Comparison of ENCODE assay signal across 19 mouse cellular contexts in the genomic region with DNA sequence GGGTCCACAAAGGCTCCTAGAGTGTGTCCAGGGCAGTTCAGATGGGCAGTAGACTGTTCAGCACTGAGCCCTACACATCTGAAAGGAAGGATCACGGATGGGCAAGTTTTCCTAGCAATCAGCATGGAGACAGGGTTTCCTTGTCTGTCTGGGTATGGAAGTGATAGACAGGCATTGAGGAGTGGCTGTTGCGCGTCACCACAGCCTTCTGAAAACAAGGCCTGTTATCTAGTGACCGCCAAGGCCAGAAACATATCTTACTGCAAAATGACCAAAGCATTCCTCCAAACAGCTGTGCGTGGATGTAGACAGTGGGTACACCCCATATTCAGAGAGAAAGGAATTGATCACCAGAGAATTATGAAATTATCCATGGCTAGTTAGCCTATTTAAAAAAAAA. TPM values are rescaled to one million over a fixed set of nuclear protein-coding genes. Genes with fewer than 3 reads are reported as not detected.
A peak's percentile ranks its signal among the peaks of the same experiment; 100 is the strongest.
DNase-seq lines count a peak whose midpoint lies in the region; ATAC-seq and TF ChIP-seq lines count a peak whose summit lies in the region.
"Had no signal": no experiment of that assay in that cellular context is flagged by ENCODE, and none has a peak within 500 bp of the region (broad histone marks: within the 10 kb centered on the region; RNA-seq: fewer than 3 reads in every experiment).

No protein-coding gene starts in this region.

- H3K4me3 ChIP-seq in heart, adult 2 months: no peak overlapping the region
- no peak overlapping the region for H3K4me3 ChIP-seq in liver, postnatal 0 days (ENCODE audit: low read depth, low read length)
- no peak overlapping the region for H3K4me3 ChIP-seq in MEL (ENCODE audit: control insufficient read depth in 1 of 2, insufficient read depth in 1 of 2, low read depth in 2 of 2, low read length in 2 of 2)
- H3K4me3 ChIP-seq in embryonic facial prominence, embryonic 10.5 days: no peak overlapping the region
- H3K4me3 ChIP-seq: layer of hippocampus, adult 2 months; left cerebral cortex, adult 2 months; myocyte had no signal

- no peak for TF ChIP-seq CTCF in heart, adult 2 months (IDR thresholded peaks at IDR 0.05)
- no peak for TF ChIP-seq CTCF in liver, postnatal 0 days (IDR thresholded peaks at IDR 0.05; ENCODE audit: low read depth)
- no peak for TF ChIP-seq CTCF in MEL (IDR thresholded peaks at IDR 0.05 in 2 of 3, conservative IDR thresholded peaks at IDR 0.05 in 1 of 3; ENCODE audit: control insufficient read depth in 1 of 3, insufficient read depth in 1 of 3, low read depth in 2 of 3, low read length in 3 of 3, poor library complexity in 1 of 3, severe bottlenecking in 1 of 3)

- no peaks in the 10 kb centered on the region for H3K9me3 ChIP-seq in liver, postnatal 0 days (ENCODE audit: low read length)
- H3K9me3 ChIP-seq in MEL (replicated peaks; ENCODE audit: insufficient read depth, low read length): no peaks in the 10 kb centered on the region
- H3K9me3 ChIP-seq in embryonic facial prominence, embryonic 10.5 days: no peaks in the 10 kb centered on the region

- H3K27me3 ChIP-seq in heart, adult 2 months (ENCODE audit: control insufficient read depth, insufficient read depth, low read length): no peaks in the 10 kb centered on the region
- no peaks in the 10 kb centered on the region for H3K27me3 ChIP-seq in liver, postnatal 0 days (ENCODE audit: insufficient read depth, low read length)
- no peaks in the 10 kb centered on the region for H3K27me3 ChIP-seq in MEL (ENCODE audit: control insufficient read depth in 1 of 2, insufficient read depth in 2 of 2, low read length in 2 of 2)
- H3K27me3 ChIP-seq in embryonic facial prominence, embryonic 10.5 days (replicated peaks; ENCODE audit: low read depth, poor library complexity, severe bottlenecking): no peaks in the 10 kb centered on the region

- H3K27ac ChIP-seq in heart, adult 2 months: peak overlapping the region; percentile 55
- H3K27ac ChIP-seq in liver, postnatal 0 days (ENCODE audit: low read depth): no peak overlapping the region
- H3K27ac ChIP-seq in MEL (ENCODE audit: control insufficient read depth, low read depth, low read length): no peak overlapping the region
- H3K27ac ChIP-seq in embryonic facial prominence, embryonic 10.5 days (replicated peaks): 0 out of 2 replicates have a peak overlapping the region, but pooled peaks have one; percentile 6
- H3K27ac ChIP-seq: kidney, postnatal 0 days; layer of hippocampus, adult 2 months; left cerebral cortex, adult 2 months; macrophage; stomach, postnatal 0 days had no signal

- H3K9ac ChIP-seq in heart, adult 2 months (ENCODE audit: low read depth, low read length): no peak overlapping the region
- H3K9ac ChIP-seq in liver, postnatal 0 days (replicated peaks): no peak overlapping the region
- no peak overlapping the region for H3K9ac ChIP-seq in MEL (ENCODE audit: control insufficient read depth, low read depth, low read length, poor library complexity, severe bottlenecking)

- peaks cover 40% of the 10 kb centered on the region for H3K36me3 ChIP-seq in heart, adult 2 months (ENCODE audit: control insufficient read depth, insufficient read depth, low read length)
- H3K36me3 ChIP-seq in liver, postnatal 0 days (replicated peaks; ENCODE audit: insufficient read depth, low read length): no peaks in the 10 kb centered on the region
- H3K36me3 ChIP-seq in MEL (ENCODE audit: control insufficient read depth in 1 of 2, insufficient read depth in 2 of 2, low read length in 2 of 2): peaks cover 0 to 24% of the 10 kb centered on the region in 2 experiments; a peak in 2 of 4 replicates
- no peaks in the 10 kb centered on the region for H3K36me3 ChIP-seq in embryonic facial prominence, embryonic 10.5 days (replicated peaks)

- TF ChIP-seq RAD21 in MEL (IDR thresholded peaks at IDR 0.05; ENCODE audit: low read depth, low read length): no peak

- 65% methylated on average over 5 of the region's 5 CpGs for WGBS in heart, adult 2 months
- WGBS in liver, postnatal 0 days (ENCODE audit: insufficient replicate concordance): 62% methylated on average over 5 of the region's 5 CpGs
- WGBS in embryonic facial prominence, embryonic 10.5 days: 70% methylated on average over 5 of the region's 5 CpGs

- no peak for TF ChIP-seq EP300 in heart, adult 2 months (IDR thresholded peaks at IDR 0.05; ENCODE audit: insufficient read depth, low read depth, low read length)
- no peak for TF ChIP-seq EP300 in liver, postnatal 0 days (IDR thresholded peaks at IDR 0.05; ENCODE audit: low read depth)
- TF ChIP-seq EP300 in MEL (IDR thresholded peaks at IDR 0.05; ENCODE audit: low read depth in 1 of 2, low read length in 2 of 2): no peak

- peaks cover 27% of the 10 kb centered on the region for H3K4me1 ChIP-seq in heart, adult 2 months (ENCODE audit: control insufficient read depth, insufficient read depth, low read length)
- peaks cover 27% of the 10 kb centered on the region for H3K4me1 ChIP-seq in liver, postnatal 0 days (ENCODE audit: insufficient read depth)
- H3K4me1 ChIP-seq in MEL (ENCODE audit: control insufficient read depth in 1 of 2, insufficient read depth in 2 of 2, low read length in 2 of 2): peaks cover 13 to 28% of the 10 kb centered on the region in 2 experiments
- peaks cover 61% of the 10 kb centered on the region for H3K4me1 ChIP-seq in embryonic facial prominence, embryonic 10.5 days

- H3K79me2 ChIP-seq in heart, adult 2 months (replicated peaks; ENCODE audit: control insufficient read depth, insufficient read depth, low read length): no peaks in the 10 kb centered on the region; the same call in none of the 2 replicates
- no peaks in the 10 kb centered on the region; the same call in 1 of the 2 replicates for H3K79me2 ChIP-seq in MEL (ENCODE audit: control insufficient read depth, insufficient read depth, low read length, poor library complexity)

- TF ChIP-seq POLR2A in heart, adult 2 months (IDR thresholded peaks at IDR 0.05; ENCODE audit: insufficient read depth, low read depth, low read length): no peak
- no peak for TF ChIP-seq POLR2A in MEL (IDR thresholded peaks at IDR 0.05; ENCODE audit: control insufficient read depth in 1 of 2, insufficient read depth in 1 of 2, low read depth in 1 of 2, low read length in 2 of 2, poor library complexity in 1 of 2)

- H3K4me2 ChIP-seq in liver, postnatal 0 days (ENCODE audit: low read depth, low read length): no peak overlapping the region

- ATAC-seq in liver, postnatal 0 days: no peak
- ATAC-seq: intestine, embryonic 16.5 days had no signal

- intact Hi-C loops in heart, adult 2 months (cut with DNase I): no loop called here
- intact Hi-C loops in heart, postnatal 36 days (cut with DNase I): no loop called here

- DNase-seq in heart, adult 2 months: peak in 1 of 2 experiments; percentile 23
- DNase-seq in heart, postnatal 36 days: no peak
- DNase-seq in liver (peak; percentile 37), MEL (ENCODE audit: low read depth, low spot score) (no peak)
- DNase-seq in liver, postnatal 0 days: no peak
- DNase-seq in embryonic facial prominence, embryonic 10.5 days (ENCODE audit: low spot score): no peak
- no peak for DNase-seq in layer of hippocampus, postnatal 25 days (ENCODE audit: extremely low spot score in 1 of 2, low spot score in 1 of 2)
- DNase-seq in B cell, adult 2 months: no peak
- DNase-seq: cerebellum, adult 9-11 months; gastrocnemius, postnatal 14 days; lung, adult 18-20 months; thymus, postnatal 36 days had no signal

TF ChIP-seq in MEL, 35 proteins besides CTCF, POLR2A, EP300 and RAD21:
- TF ChIP-seq ZMIZ1 (IDR thresholded peaks at IDR 0.05; ENCODE audit: low read depth, low read length) (no peak), ETS1 (IDR thresholded peaks at IDR 0.05; ENCODE audit: low read depth, low read length) (peak; percentile 14; the same call in 1 of the 2 replicates), MYB (IDR thresholded peaks at IDR 0.05; ENCODE audit: low read depth, low read length) (no peak), ZNF384 (IDR thresholded peaks at IDR 0.05; ENCODE audit: low read depth, low read length) (no peak), TAL1 (IDR thresholded peaks at IDR 0.05; ENCODE audit: low read length) (0 out of 2 replicates have a peak, but pooled peaks have one; percentile 14), NRF1 (IDR thresholded peaks at IDR 0.05; ENCODE audit: insufficient read depth, low read depth, low read length, poor library complexity, severe bottlenecking) (no peak), NELFE (IDR thresholded peaks at IDR 0.05; ENCODE audit: low read depth, low read length) (no peak), RCOR1 (IDR thresholded peaks at IDR 0.05; ENCODE audit: low read depth, low read length) (no peak)

RNA-seq across cellular contexts. Expression of a gene that starts 47.1 kb away (rescaled TPM):
- 10 to 100 TPM; 60.5 to 62.1 TPM for total RNA-seq in heart, adult 2 months (2021)
- polyA plus RNA-seq in heart, adult 2 months (2012; rRNA removed): 27.0 and 42.5 TPM in 2 replicates
- total RNA-seq in heart, postnatal 36 days (2021): 10 to 100 TPM; 60.2 to 76.0 TPM
- polyA plus RNA-seq in liver, postnatal 0 days (2015; fragmentation: Nextera tagmentation; extraction: Ambion mirVana): 16.0 and 17.4 TPM in 2 replicates
- total RNA-seq in MEL (2012; rRNA removed): 16.3 and 16.9 TPM in 2 replicates
- 10 to 100 TPM in 1 of 2 experiments, not detected in 1; 18.5 TPM for polyA plus RNA-seq in MEL (2012; ENCODE audit: insufficient read depth in 1 of 2, insufficient read length in 2 of 2, low read depth in 1 of 2, low replicate concordance in 2 of 2, missing spikeins in 1 of 2)
- 15.2 and 16.6 TPM in 2 replicates for polyA plus RNA-seq in embryonic facial prominence, embryonic 10.5 days (2016; fragmentation: Nextera tagmentation; extraction: Ambion mirVana)
- 10 to 100 TPM; 37.0 to 45.7 TPM for total RNA-seq in layer of hippocampus, postnatal 25 days (2021)

Comparison
In these comparisons a context has a peak if more than half of its experiments do, and no peak if none do; other contexts are left out.
1. H3K27ac ChIP-seq: peak in heart, adult 2 months (single experiment) and embryonic facial prominence, embryonic 10.5 days (single experiment); none in liver, postnatal 0 days (single experiment) and MEL (single experiment).